Mouse (Mus musculus): ENCODE measurements around the gene Gm45785. TPM values are rescaled to one million over a fixed set of nuclear protein-coding genes. Genes with fewer than 3 reads are reported as not detected.
"Not testable (repeated sequence)": the region's sequence is repeated elsewhere in the genome, so short reads cannot be mapped to it uniquely, and the experiment has no call there.

Gene Gm45785
- total RNA-seq (2021), result not detected

GRCm38 (mm10) chr7:140855860-140856784, at the start of gene Gm45785:
Gene Gm45785, minus strand, starts transcription at chr7:140856331.
- peak; percentile 60 to 65 for DNase-seq (ENCODE audit: extremely low spot score in 1 of 2, low spot score in 1 of 2)

GRCm38 (mm10) chr7:140905642-140906081, 49.5 kb upstream of the Gm45785 start:
- no peak for DNase-seq (ENCODE audit: extremely low spot score in 1 of 2, low spot score in 1 of 2)

GRCm38 (mm10) chr7:140903212-140903611, 47.1 kb upstream of the Gm45785 start:
- peak; percentile 78 to 93 for DNase-seq (ENCODE audit: extremely low spot score in 1 of 2, low spot score in 1 of 2)

- DNase-seq (ENCODE audit: extremely low spot score in 1 of 2, low spot score in 1 of 2), result no peak
Measured at GRCm38 (mm10) chr7:140902036-140902875, 46.1 kb upstream of the Gm45785 start.

GRCm38 (mm10) chr7:140900220-140900619, 44.1 kb upstream of the Gm45785 start, which contains the start of gene Cox8b:
Gene Cox8b, minus strand, starts transcription at chr7:140900446.
- DNase-seq (ENCODE audit: extremely low spot score in 1 of 2, low spot score in 1 of 2), result no peak

- DNase-seq (ENCODE audit: extremely low spot score in 1 of 2, low spot score in 1 of 2), result no peak
Measured at GRCm38 (mm10) chr7:140899121-140899520, 43.0 kb upstream of the Gm45785 start.

GRCm38 (mm10) chr7:140897863-140898262, 41.7 kb upstream of the Gm45785 start:
- DNase-seq (ENCODE audit: extremely low spot score in 1 of 2, low spot score in 1 of 2), result no peak

- DNase-seq (ENCODE audit: extremely low spot score in 1 of 2, low spot score in 1 of 2), result no peak
Measured at GRCm38 (mm10) chr7:140894611-140895010, 38.5 kb upstream of the Gm45785 start.

GRCm38 (mm10) chr7:140894031-140894430, 37.9 kb upstream of the Gm45785 start:
- DNase-seq (ENCODE audit: extremely low spot score in 1 of 2, low spot score in 1 of 2), result no peak

GRCm38 (mm10) chr7:140890636-140891035, 34.5 kb upstream of the Gm45785 start:
- not testable (repeated sequence) for DNase-seq (ENCODE audit: extremely low spot score in 1 of 2, low spot score in 1 of 2)

GRCm38 (mm10) chr7:140882469-140882803, 26.3 kb upstream of the Gm45785 start:
- no peak for DNase-seq (ENCODE audit: extremely low spot score in 1 of 2, low spot score in 1 of 2)

- peak; percentile 85 to 90 for DNase-seq (ENCODE audit: extremely low spot score in 1 of 2, low spot score in 1 of 2)
Measured at GRCm38 (mm10) chr7:140881696-140882468, 25.8 kb upstream of the Gm45785 start, which contains the start of the genes Psmd13 and Sirt3. Gene Psmd13, plus strand, starts transcription at chr7:140881968. Gene Sirt3, minus strand, starts transcription at chr7:140882309.

GRCm38 (mm10) chr7:140880865-140881515, 24.9 kb upstream of the Gm45785 start:
- DNase-seq (ENCODE audit: extremely low spot score in 1 of 2, low spot score in 1 of 2), result no peak

GRCm38 (mm10) chr7:140880419-140880818, 24.3 kb upstream of the Gm45785 start:
- no peak for DNase-seq (ENCODE audit: extremely low spot score in 1 of 2, low spot score in 1 of 2)

- no peak for DNase-seq (ENCODE audit: extremely low spot score in 1 of 2, low spot score in 1 of 2)
Measured at GRCm38 (mm10) chr7:140879355-140879754, 23.2 kb upstream of the Gm45785 start.

GRCm38 (mm10) chr7:140877364-140877763, 21.2 kb upstream of the Gm45785 start:
- no peak for DNase-seq (ENCODE audit: extremely low spot score in 1 of 2, low spot score in 1 of 2)

- DNase-seq (ENCODE audit: extremely low spot score in 1 of 2, low spot score in 1 of 2), result no peak
Measured at GRCm38 (mm10) chr7:140874224-140874623, 18.1 kb upstream of the Gm45785 start.

- DNase-seq (ENCODE audit: extremely low spot score in 1 of 2, low spot score in 1 of 2), result no peak
Measured at GRCm38 (mm10) chr7:140864761-140865160, 8.6 kb upstream of the Gm45785 start.

- DNase-seq (ENCODE audit: extremely low spot score in 1 of 2, low spot score in 1 of 2), result no peak
Measured at GRCm38 (mm10) chr7:140860728-140861127, 4.6 kb upstream of the Gm45785 start.

- no peak for DNase-seq (ENCODE audit: extremely low spot score in 1 of 2, low spot score in 1 of 2)
Measured at GRCm38 (mm10) chr7:140859997-140860396, 3.9 kb upstream of the Gm45785 start.

Data from layer of hippocampus, postnatal 25 days (tissue).